ENCODE assay signal across 8 mouse cellular contexts in the genomic region with DNA sequence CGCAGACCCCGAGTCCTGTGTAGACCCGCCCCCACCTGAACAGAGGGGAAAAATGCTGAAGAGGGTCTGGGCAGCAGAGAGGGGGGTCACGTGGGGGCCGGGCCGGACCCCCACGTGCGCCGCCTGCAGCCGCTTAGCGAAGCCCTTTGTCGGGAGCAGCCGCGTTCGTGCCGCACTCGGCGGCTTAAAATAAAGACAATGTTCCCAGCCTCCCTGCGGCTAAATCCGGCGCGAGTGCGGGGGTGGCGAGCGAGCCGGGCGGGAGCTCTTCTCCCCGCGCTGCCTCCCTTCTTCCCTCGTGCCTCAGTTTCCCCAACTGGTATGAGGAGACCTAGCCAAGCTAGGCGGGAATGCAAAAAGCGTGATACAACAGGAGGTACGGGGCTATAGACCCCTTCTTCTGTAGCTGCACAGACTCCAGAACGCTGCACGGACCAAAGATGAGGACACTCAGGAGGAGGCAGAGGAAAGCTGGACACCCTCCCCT. TPM values are rescaled to one million over a fixed set of nuclear protein-coding genes. Genes with fewer than 3 reads are reported as not detected.
DNase-seq lines count a peak whose midpoint lies in the region; ATAC-seq and TF ChIP-seq lines count a peak whose summit lies in the region.

No protein-coding gene starts in this region.

- no peak for TF ChIP-seq POLR2A in ES-Bruce4 (IDR thresholded peaks at IDR 0.05; ENCODE audit: insufficient read depth, low read length)

- H3K9me3 ChIP-seq in ES-Bruce4 (replicated peaks; ENCODE audit: control insufficient read depth, insufficient read depth, low read length, poor library complexity, severe bottlenecking) = no peaks in the 10 kb centered on the region
- no peaks in the 10 kb centered on the region for H3K9me3 ChIP-seq in forebrain, embryonic 15.5 days
- no peaks in the 10 kb centered on the region for H3K9me3 ChIP-seq in liver, embryonic 16.5 days (replicated peaks; ENCODE audit: control insufficient read depth, low read length)
- H3K9me3 ChIP-seq in stomach, embryonic 15.5 days = no peaks in the 10 kb centered on the region

- TF ChIP-seq EP300 in ES-Bruce4 (IDR thresholded peaks at IDR 0.05; ENCODE audit: insufficient read depth, low read depth, low read length) = no peak

- ATAC-seq in forebrain, embryonic 15.5 days (replicated peaks) = peak; percentile 30; the same call in 1 of the 2 replicates
- no peak for ATAC-seq in liver, embryonic 16.5 days (ENCODE audit: low read depth)
- ATAC-seq in stomach, embryonic 15.5 days (ENCODE audit: insufficient read depth, low FRiP score, low read depth) = peak; percentile 8; the same call in 1 of the 2 replicates

- no peak for TF ChIP-seq CTCF in ES-Bruce4 (IDR thresholded peaks at IDR 0.05; ENCODE audit: low read depth, low read length)

- no peak overlapping the region for H3K27ac ChIP-seq in ES-Bruce4 (ENCODE audit: insufficient read depth, low read length)
- H3K27ac ChIP-seq in forebrain, embryonic 15.5 days (replicated peaks) = peak overlapping the region; percentile 65
- H3K27ac ChIP-seq in liver, embryonic 16.5 days (ENCODE audit: low read length) = no peak overlapping the region
- no peak overlapping the region for H3K27ac ChIP-seq in stomach, embryonic 15.5 days

- peak overlapping the region; percentile 95 for H3K4me2 ChIP-seq in forebrain, embryonic 15.5 days (replicated peaks)
- peak overlapping the region; percentile 78 for H3K4me2 ChIP-seq in liver, embryonic 16.5 days (ENCODE audit: low read depth, low read length)
- H3K4me2 ChIP-seq in stomach, embryonic 15.5 days = peak overlapping the region; percentile 92

- peak; percentile 37 for DNase-seq in adrenal gland, postnatal 14 days
- no peak for DNase-seq in adrenal gland, postnatal 4 days (ENCODE audit: low spot score in 2 of 2)
- peak; percentile 37 to 51 for DNase-seq in kidney, postnatal 4 days
- DNase-seq in urinary bladder, postnatal 14 days (ENCODE audit: low spot score) = no peak

- no peaks in the 10 kb centered on the region for H3K4me1 ChIP-seq in ES-Bruce4 (ENCODE audit: control insufficient read depth, insufficient read depth, low read length)
- peaks cover 33% of the 10 kb centered on the region for H3K4me1 ChIP-seq in forebrain, embryonic 15.5 days
- peaks cover 7% of the 10 kb centered on the region for H3K4me1 ChIP-seq in liver, embryonic 16.5 days (ENCODE audit: control insufficient read depth, low read depth, low read length)
- peaks cover 11% of the 10 kb centered on the region; the same call in 1 of the 2 replicates for H3K4me1 ChIP-seq in stomach, embryonic 15.5 days

- under 1% methylated on average over 35 of the region's 35 CpGs for WGBS in forebrain, embryonic 15.5 days
- 2% methylated on average over 35 of the region's 35 CpGs for WGBS in liver, embryonic 16.5 days (ENCODE audit: insufficient replicate concordance)
- under 1% methylated on average over 35 of the region's 35 CpGs for WGBS in stomach, embryonic 15.5 days

- H3K27me3 ChIP-seq in ES-Bruce4 (ENCODE audit: control insufficient read depth, insufficient read depth, low read length, poor library complexity, severe bottlenecking) = no peaks in the 10 kb centered on the region
- no peaks in the 10 kb centered on the region for H3K27me3 ChIP-seq in forebrain, embryonic 15.5 days
- H3K27me3 ChIP-seq in liver, embryonic 16.5 days (ENCODE audit: control insufficient read depth, insufficient read depth, low read depth, low read length) = peaks cover 9% of the 10 kb centered on the region
- H3K27me3 ChIP-seq in stomach, embryonic 15.5 days (replicated peaks) = no peaks in the 10 kb centered on the region

- H3K4me3 ChIP-seq in ES-Bruce4 (ENCODE audit: low read depth, low read length) = peak overlapping the region; percentile 28
- H3K4me3 ChIP-seq in forebrain, embryonic 15.5 days = peak overlapping the region; percentile 52
- peak overlapping the region; percentile 48 for H3K4me3 ChIP-seq in liver, embryonic 16.5 days (ENCODE audit: low read depth, low read length)
- H3K4me3 ChIP-seq in stomach, embryonic 15.5 days (replicated peaks) = peak overlapping the region; percentile 39

- no peaks in the 10 kb centered on the region for H3K36me3 ChIP-seq in ES-Bruce4 (ENCODE audit: control insufficient read depth, insufficient read depth, low read length, poor library complexity, severe bottlenecking)
- H3K36me3 ChIP-seq in forebrain, embryonic 15.5 days = no peaks in the 10 kb centered on the region
- no peaks in the 10 kb centered on the region for H3K36me3 ChIP-seq in liver, embryonic 16.5 days (ENCODE audit: control insufficient read depth, insufficient read depth)
- no peaks in the 10 kb centered on the region for H3K36me3 ChIP-seq in stomach, embryonic 15.5 days

- 0 out of 2 replicates have a peak overlapping the region, but pooled peaks have one; percentile 7 for H3K9ac ChIP-seq in ES-Bruce4 (ENCODE audit: low read depth, poor library complexity, severe bottlenecking)
- peak overlapping the region; percentile 63 for H3K9ac ChIP-seq in forebrain, embryonic 15.5 days (replicated peaks)
- 0 out of 2 replicates have a peak overlapping the region, but pooled peaks have one; percentile 37 for H3K9ac ChIP-seq in liver, embryonic 16.5 days (ENCODE audit: low read depth, low read length)
- H3K9ac ChIP-seq in stomach, embryonic 15.5 days = 0 out of 2 replicates have a peak overlapping the region, but pooled peaks have one; percentile 20

RNA-seq across cellular contexts. Expression of gene Chrm1, which starts 1.7 kb away (rescaled TPM):
- total RNA-seq in adrenal gland, postnatal 14 days (2021) = 1.5 and 2.4 TPM in 2 replicates
- total RNA-seq in adrenal gland, postnatal 4 days (2021) = 1 to 10 TPM; 2.7 to 3.0 TPM
- polyA plus RNA-seq in ES-Bruce4 (2011; ENCODE audit: insufficient read depth, insufficient read length, low read depth, missing spikeins) = not detected in 2 replicates
- polyA plus RNA-seq in forebrain, embryonic 15.5 days (2015; fragmentation: Nextera tagmentation; extraction: Ambion mirVana) = 5.1 and 5.4 TPM in 2 replicates
- polyA plus RNA-seq in liver, embryonic 16.5 days (2015; fragmentation: Nextera tagmentation; extraction: Ambion mirVana) = 0.02 TPM in 1 of 2 replicates, not detected in the other
- polyA plus RNA-seq in stomach, embryonic 15.5 days (2015; fragmentation: Nextera tagmentation; extraction: Ambion mirVana) = 0.88 and 0.98 TPM in 2 replicates

RNA-seq across cellular contexts. Expression of gene Slc22a6, which starts 44.0 kb away (rescaled TPM):
- not detected in 2 replicates for total RNA-seq in adrenal gland, postnatal 14 days (2021)
- total RNA-seq in adrenal gland, postnatal 4 days (2021) = 1 to 10 TPM in 1 of 2 experiments, under 1 TPM in 1; 0.20 to 7.5 TPM
- not detected in 2 replicates for polyA plus RNA-seq in ES-Bruce4 (2011; ENCODE audit: insufficient read depth, insufficient read length, low read depth, missing spikeins)
- polyA plus RNA-seq in forebrain, embryonic 15.5 days (2015; fragmentation: Nextera tagmentation; extraction: Ambion mirVana) = 6.6 and 7.8 TPM in 2 replicates
- polyA plus RNA-seq in liver, embryonic 16.5 days (2015; fragmentation: Nextera tagmentation; extraction: Ambion mirVana) = 0.02 TPM in 1 of 2 replicates, not detected in the other
- not detected in 2 replicates for polyA plus RNA-seq in stomach, embryonic 15.5 days (2015; fragmentation: Nextera tagmentation; extraction: Ambion mirVana)

Comparison
In these comparisons a context has a peak if more than half of its experiments do, and no peak if none do; other contexts are left out.
1. DNase-seq: peak in adrenal gland, postnatal 14 days (single experiment) and kidney, postnatal 4 days (2 of 2); none in adrenal gland, postnatal 4 days (0 of 2) and urinary bladder, postnatal 14 days (single experiment).
2. H3K9ac ChIP-seq: peak in every context shown above with its lines; median percentile 63 in forebrain, embryonic 15.5 days; 37 in liver, embryonic 16.5 days; 20 in stomach, embryonic 15.5 days; 7 in ES-Bruce4.
3. Peak in every context shown above with its lines, with median percentiles within 50 percentile points of each other: H3K4me3 ChIP-seq and H3K4me2 ChIP-seq.